Mouse (Mus musculus) left cerebral cortex, postnatal 10 days (tissue): ENCODE data around the gene Gm379. TPM values are rescaled to one million over a fixed set of nuclear protein-coding genes. Genes with fewer than 3 reads are reported as not detected.

Source experiments
- DNase-seq, 2 experiments: peaks; one replicate each; pipeline ENCODE4 v3.0.0; 2021 to 2022; ENCODE audit warnings: low spot score in 2 of 2, mixed read lengths in 1 of 2; ENCODE audit errors: extremely low spot score in 1 of 2
- intact Hi-C: fragments of 180-260 bp; cut with DNase I; formaldehyde crosslinking; loops from one replicate; pipeline ENCODE4 v1.15.1; 2025
- total RNA-seq, 2 experiments: library from RNA; stranded (reverse); gene quantifications; 2 replicates each; pipeline ENCODE4 v1.2.3; 2021

Gm379 gene
- total RNA-seq, result not detected

DNA sequence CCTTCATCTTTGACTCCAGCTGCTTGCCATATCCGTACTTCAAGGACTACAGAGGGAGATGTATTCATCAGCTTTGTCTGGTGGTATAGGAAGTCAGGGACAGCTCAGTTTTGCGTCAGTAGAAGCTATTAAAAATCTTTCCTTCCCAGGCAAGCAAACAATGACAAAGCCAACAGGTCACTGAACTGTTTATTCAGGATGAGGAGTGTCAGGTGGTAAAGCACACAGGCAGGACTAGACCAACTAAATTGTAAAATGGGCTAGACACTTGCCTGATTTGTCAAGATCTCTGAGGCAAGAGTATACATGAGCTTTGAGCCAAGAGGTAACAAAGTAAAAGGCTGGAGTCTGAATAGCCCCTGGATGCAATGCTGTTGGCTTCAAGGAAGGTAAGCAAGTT is at the start of gene Gm379:
Gene Gm379, minus strand, starts transcription at position 7 of the 400 bp plus-strand sequence.
- no peak for DNase-seq
- intact Hi-C loops, result no loop called here

DNA sequence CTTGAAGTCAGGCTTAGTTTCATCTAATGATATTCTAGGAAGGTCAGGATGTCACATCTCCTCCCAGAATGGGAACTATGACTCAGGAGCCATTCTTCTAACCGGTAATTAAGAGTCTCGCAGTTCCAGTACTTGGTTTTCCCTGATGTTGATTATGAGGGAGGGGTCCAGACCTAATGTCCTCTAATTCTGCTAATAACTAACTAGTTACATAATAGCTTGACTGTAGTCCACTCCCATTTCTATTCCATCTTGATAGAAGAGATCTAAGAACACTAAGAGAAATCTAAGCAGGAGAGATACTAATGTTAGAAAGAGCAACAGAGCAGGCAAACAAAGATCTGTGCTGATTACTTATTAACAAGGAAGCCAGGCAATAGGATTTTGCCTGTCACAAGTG is 39.6 kb upstream of the Gm379 start:
- DNase-seq, result no peak
- intact Hi-C loops, result no loop called here

DNA sequence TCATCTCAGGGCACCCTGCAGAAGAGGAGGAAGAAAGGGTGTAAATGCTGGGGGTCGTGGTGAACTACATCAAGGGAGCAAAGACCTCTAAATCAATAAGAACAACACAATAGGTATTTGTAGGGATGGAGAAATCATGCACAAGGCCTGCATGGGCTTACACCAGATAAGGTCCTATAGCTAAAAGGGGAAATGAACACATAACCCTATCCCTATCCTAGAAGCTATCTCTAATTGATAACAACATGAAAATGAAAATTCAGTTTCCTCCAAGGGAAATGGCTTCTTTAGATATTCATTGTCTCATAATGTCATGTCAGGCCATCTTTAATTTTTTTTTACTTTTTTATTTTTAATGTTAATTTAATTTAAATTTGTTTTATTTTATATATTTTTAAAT is 4.2 kb upstream of the Gm379 start:
- no peak for DNase-seq
- intact Hi-C loops, result no loop called here

DNA sequence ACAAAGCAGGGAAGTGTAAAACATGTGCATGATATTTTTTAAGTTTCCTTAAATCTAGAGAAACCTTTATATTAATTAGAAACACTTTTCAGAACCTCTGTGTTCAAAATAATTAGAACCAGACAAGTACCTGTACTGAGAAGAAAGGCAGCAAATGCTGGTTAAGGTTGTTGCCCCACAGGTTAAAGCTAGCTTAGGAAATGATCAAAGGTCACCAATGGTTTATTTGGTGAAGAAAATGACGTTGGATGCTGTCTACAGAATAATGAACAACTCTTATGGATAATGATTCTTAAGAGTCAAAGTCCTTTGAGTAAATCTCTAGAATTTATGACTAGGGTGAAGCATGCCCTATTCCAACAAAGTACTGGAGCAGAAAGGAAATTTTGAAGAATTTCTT is 42.7 kb downstream of the Gm379 start:
- intact Hi-C loops, result no loop called here

DNA sequence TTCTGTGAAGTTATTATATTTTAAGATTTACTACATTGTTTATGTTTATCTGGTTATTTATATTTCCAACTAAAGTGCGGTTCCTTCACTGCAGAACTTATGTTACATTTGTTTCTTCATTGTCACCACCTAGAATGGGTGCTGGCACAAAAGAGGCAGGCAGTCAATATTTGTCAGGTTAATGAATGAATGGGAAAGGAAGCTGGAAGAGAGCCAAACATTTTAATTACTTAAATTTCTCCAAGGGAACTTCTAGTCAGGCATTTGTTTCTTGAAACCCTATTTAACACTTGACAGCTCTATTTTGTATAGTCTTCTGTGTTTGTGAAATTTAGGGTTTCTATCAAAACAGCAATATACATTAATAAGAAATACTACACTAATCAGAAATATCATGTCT is 43.8 kb downstream of the Gm379 start:
- DNase-seq, result no peak
- intact Hi-C loops, result no loop called here

More for the DNA sequence above, 42.7 kb downstream of the Gm379 start:
- no peak for DNase-seq

Other genes with a start within 250 kb of the Gm379 start
- gene Brwd3, start 169.5 kb upstream of the Gm379 start, total RNA-seq, result 10 to 100 TPM; 18.1 to 19.4 TPM